Mouse (Mus musculus) spleen, adult 2 months (tissue): ENCODE measurements around the gene Glyat. TPM values are rescaled to one million over a fixed set of nuclear protein-coding genes. Genes with fewer than 3 reads are reported as not detected.

Experiments used
- DNase-seq, 2 experiments: peaks; one replicate each; pipeline versions ENCODE4 v3.0.0 to v3.0.0-alpha.2; 2012 to 2021; ENCODE audit warnings: low spot score in 2 of 2, low read depth in 1 of 2
- H3K27ac ChIP-seq: fragments of 200-500 bp; 2 replicates; pipeline ENCODE4 v1.5.1; 2012; ENCODE audit warnings: low read length, inconsistent platforms; ENCODE audit not compliant: insufficient read depth
- H3K27me3 ChIP-seq: fragments of 200-500 bp; 2 replicates; pipeline ENCODE4 v1.6.1; 2012; ENCODE audit warnings: mild to moderate bottlenecking, moderate library complexity, low read length, inconsistent platforms; ENCODE audit not compliant: control insufficient read depth, insufficient read depth
- H3K36me3 ChIP-seq: fragments of 200-500 bp; 2 replicates; pipeline ENCODE4 v1.6.1; 2012; ENCODE audit warnings: mild to moderate bottlenecking, low read length, inconsistent platforms; ENCODE audit not compliant: control insufficient read depth, insufficient read depth
- H3K4me1 ChIP-seq: fragments of 200-500 bp; 2 replicates; pipeline ENCODE4 v1.6.1; 2011; ENCODE audit warnings: inconsistent platforms; ENCODE audit not compliant: control insufficient read depth, insufficient read depth, insufficient read length
- H3K4me3 ChIP-seq: fragments of 200-500 bp; 2 replicates; pipeline ENCODE4 v1.5.1; 2011; ENCODE audit warnings: mild to moderate bottlenecking, inconsistent platforms; ENCODE audit not compliant: insufficient read depth, insufficient read length; ENCODE audit errors: extremely low read depth
- CTCF ChIP-seq: fragments of 200-500 bp; IDR thresholded peaks from 2 replicates; pipeline ENCODE4 v1.5.1; 2011; ENCODE audit warnings: mild to moderate bottlenecking, inconsistent platforms; ENCODE audit not compliant: insufficient read depth, insufficient read length, insufficient replicate concordance; ENCODE audit errors: extremely low read depth
- POLR2A ChIP-seq: fragments of 200-500 bp; IDR thresholded peaks from 2 replicates; pipeline ENCODE4 v1.6.1; 2011; ENCODE audit warnings: low read depth, low read length, inconsistent platforms
- whole genome bisulfite sequencing: fragments of 180-500 bp; shearing (Covaris S2); methylation state at CpG from one replicate; pipeline ENCODE4 v1.1.7; 2018; 5-methylcytosine and 5-hydroxymethylcytosine counted together
- polyA plus RNA-seq: library from polyadenylated mRNA; depleted of rRNA; stranded (reverse); fragments of >200 nt; gene quantifications from 2 replicates; pipeline ENCODE4 v1.2.3, GENCODE M21; 2012; rRNA removed

Glyat gene
- not detected in 2 replicates for polyA plus RNA-seq

GRCm38 (mm10) chr19:12633176-12633575, at the start of gene Glyat:
TSS of gene Glyat (plus strand) at chr19:12633308.
- no peak for TF ChIP-seq POLR2A
- TF ChIP-seq CTCF = no peak
- Histone ChIP-seq H3K4me1 (no peaks in the 10 kb centered on the region), H3K27ac (no peak within 1 kb of the TSS), H3K36me3 (no peaks in the 10 kb centered on the region), H3K4me3 (no peak within 1 kb of the TSS), H3K27me3 (no peaks in the 10 kb centered on the region)
- 61% methylated on average over 4 of the region's 4 CpGs for WGBS
- DNase-seq = no peak

- TF ChIP-seq CTCF (no peak), POLR2A (no peak)
- H3K27me3 ChIP-seq = no peaks in the 10 kb centered on the region
- H3K4me3 ChIP-seq = no peak overlapping the region
- H3K36me3 ChIP-seq = peaks cover 24% of the 10 kb centered on the region
- H3K4me1 ChIP-seq = no peaks in the 10 kb centered on the region; the same call in 1 of the 2 replicates
- DNase-seq = no peak
- H3K27ac ChIP-seq = peak overlapping the region; percentile 1; the same call in 1 of the 2 replicates
- 53% methylated on average over 4 of the region's 4 CpGs for WGBS
Observed at GRCm38 (mm10) chr19:12585310-12585709, 47.8 kb upstream of the Glyat start.

- no peak for TF ChIP-seq POLR2A
- TF ChIP-seq CTCF = peak; percentile 80; the same call in 1 of the 2 replicates
- DNase-seq = peak; percentile 54 to 70
- H3K27ac ChIP-seq = no peak overlapping the region
- peaks cover 6% of the 10 kb centered on the region; the same call in 1 of the 2 replicates for H3K4me1 ChIP-seq
- WGBS = 0% methylated on average over 1 of the region's 1 CpGs
- H3K27me3 ChIP-seq = no peaks in the 10 kb centered on the region
- peaks cover 13% of the 10 kb centered on the region for H3K36me3 ChIP-seq
- H3K4me3 ChIP-seq = no peak overlapping the region
Observed at GRCm38 (mm10) chr19:12591908-12592307, 41.2 kb upstream of the Glyat start.

GRCm38 (mm10) chr19:12595135-12595529, 38.0 kb upstream of the Glyat start:
- Histone ChIP-seq H3K36me3 (no peaks in the 10 kb centered on the region), H3K27me3 (no peaks in the 10 kb centered on the region), H3K4me1 (peaks cover 6% of the 10 kb centered on the region; the same call in 1 of the 2 replicates), H3K4me3 (no peak overlapping the region), H3K27ac (no peak overlapping the region)
- DNase-seq = no peak
- TF ChIP-seq CTCF (no peak), POLR2A (no peak)
- 70% methylated on average over 2 of the region's 2 CpGs for WGBS

- peak overlapping the region; percentile 56 for H3K4me3 ChIP-seq
- H3K27ac ChIP-seq = no peak overlapping the region
- under 1% methylated on average over 49 of the region's 49 CpGs for WGBS
- peaks cover 6% of the 10 kb centered on the region; the same call in 1 of the 2 replicates for H3K4me1 ChIP-seq
- DNase-seq = peak in 1 of 2 experiments; percentile 29
- TF ChIP-seq CTCF = peak; percentile 12; the same call in 1 of the 2 replicates
- no peak for TF ChIP-seq POLR2A
- H3K36me3 ChIP-seq = no peaks in the 10 kb centered on the region
- H3K27me3 ChIP-seq = no peaks in the 10 kb centered on the region
Observed at GRCm38 (mm10) chr19:12595530-12596289, 37.4 kb upstream of the Glyat start.

- 27% methylated on average over 23 of the region's 23 CpGs for WGBS
- Histone ChIP-seq H3K27ac (no peak overlapping the region), H3K4me3 (peak overlapping the region; percentile 56), H3K4me1 (peaks cover 6% of the 10 kb centered on the region; the same call in 1 of the 2 replicates), H3K36me3 (no peaks in the 10 kb centered on the region), H3K27me3 (no peaks in the 10 kb centered on the region)
- TF ChIP-seq CTCF = no peak
- TF ChIP-seq POLR2A = no peak
- no peak for DNase-seq
Observed at GRCm38 (mm10) chr19:12596290-12597072, 36.6 kb upstream of the Glyat start.
